Mouse (Mus musculus) thymus, adult 2 months (tissue): ENCODE results near the gene Smc4.

Source experiments
- CTCF ChIP-seq: fragments of 200-500 bp; IDR thresholded peaks from 2 replicates; pipeline ENCODE4 v1.5.1; 2012; ENCODE audit warnings: mild to moderate bottlenecking, control low read depth, low read length, moderate library complexity, borderline replicate concordance; ENCODE audit not compliant: control insufficient read depth, poor library complexity, insufficient read depth; ENCODE audit errors: extremely low read depth
- POLR2A ChIP-seq: fragments of 200-500 bp; IDR thresholded peaks from 2 replicates; pipeline ENCODE4 v1.6.1; 2012; ENCODE audit warnings: mild to moderate bottlenecking, low read length, control low read depth, moderate library complexity; ENCODE audit not compliant: control insufficient read depth, poor library complexity, insufficient read depth; ENCODE audit errors: extremely low read depth

GRCm38 (mm10) chr3:69005338-69006245 is 1.1 kb downstream of the Smc4 start:
- no peak for TF ChIP-seq CTCF
- 0 out of 2 replicates have a peak, but pooled peaks have one; percentile 4 for TF ChIP-seq POLR2A
